Mouse (Mus musculus) hindlimb bud, embryonic 11.5 days (tissue): ENCODE results near the gene Auts2.

ENCODE experiments used
- DNase-seq: peaks from one replicate; pipeline ENCODE4 v3.0.0-alpha.2; 2012; ENCODE audit warnings: low read depth, low spot score; ENCODE audit errors: extremely low spot score

Auts2 gene

GRCm38 (mm10) chr5:132270896-132271295 lies 272.2 kb downstream of the Auts2 start:
- DNase-seq = no peak

- no peak for DNase-seq
These were observed 273.1 kb downstream of the Auts2 start for GRCm38 (mm10) chr5:132270074-132270473.

- DNase-seq = no peak
These were observed 274.7 kb downstream of the Auts2 start for GRCm38 (mm10) chr5:132268351-132268967.

- no peak for DNase-seq
These were observed 278.1 kb downstream of the Auts2 start for GRCm38 (mm10) chr5:132265015-132265414.

- DNase-seq = no peak
These were observed 281.4 kb downstream of the Auts2 start for GRCm38 (mm10) chr5:132261750-132262149.

- no peak for DNase-seq
These were observed 284.3 kb downstream of the Auts2 start for GRCm38 (mm10) chr5:132258882-132259281.

GRCm38 (mm10) chr5:132255579-132255978 lies 287.6 kb downstream of the Auts2 start:
- no peak for DNase-seq

GRCm38 (mm10) chr5:132249523-132249922 lies 293.6 kb downstream of the Auts2 start:
- DNase-seq = no peak

- DNase-seq = no peak
These were observed 295.1 kb downstream of the Auts2 start for GRCm38 (mm10) chr5:132248069-132248468.

GRCm38 (mm10) chr5:132235460-132235859 lies 307.7 kb downstream of the Auts2 start:
- no peak for DNase-seq

- DNase-seq = no peak
These were observed 308.7 kb downstream of the Auts2 start for GRCm38 (mm10) chr5:132234471-132234870.

- DNase-seq = peak; percentile 20
These were observed 311.7 kb downstream of the Auts2 start for GRCm38 (mm10) chr5:132231280-132232047.

- no peak for DNase-seq
These were observed 313.3 kb downstream of the Auts2 start for GRCm38 (mm10) chr5:132229644-132230357.

GRCm38 (mm10) chr5:132229023-132229422 lies 314.1 kb downstream of the Auts2 start:
- no peak for DNase-seq

- no peak for DNase-seq
These were observed 322.7 kb downstream of the Auts2 start for GRCm38 (mm10) chr5:132220376-132220930.

GRCm38 (mm10) chr5:132216143-132216542 lies 327.0 kb downstream of the Auts2 start:
- DNase-seq = no peak

GRCm38 (mm10) chr5:132212446-132212845 lies 330.7 kb downstream of the Auts2 start:
- no peak for DNase-seq

GRCm38 (mm10) chr5:132209694-132210093 lies 333.4 kb downstream of the Auts2 start:
- DNase-seq = no peak

- DNase-seq = no peak
These were observed 336.9 kb downstream of the Auts2 start for GRCm38 (mm10) chr5:132206220-132206619.

- no peak for DNase-seq
These were observed 339.3 kb downstream of the Auts2 start for GRCm38 (mm10) chr5:132203846-132204245.

- no peak for DNase-seq
These were observed 342.0 kb downstream of the Auts2 start for GRCm38 (mm10) chr5:132201077-132201645.
